Mouse (Mus musculus) kidney, embryonic 16.5 days (tissue): Measurements from ENCODE around the gene Agrp. TPM values are rescaled to one million over a fixed set of nuclear protein-coding genes. Genes with fewer than 3 reads are reported as not detected.

ENCODE experiments used
- ATAC-seq: fragments of 200-750 bp; cut with Nextera tagmentation; 2 replicates; pipeline ENCODE4 v1.8.0; 2017; ENCODE audit warnings: moderate TSS enrichment; ENCODE audit not compliant: low FRiP score, low TSS enrichment
- H3K27ac ChIP-seq: fragments of 300-500 bp; sonication (generic); 2 replicates; pipeline ENCODE4 v1.5.1; 2014; ENCODE audit warnings: low read length
- H3K27me3 ChIP-seq: fragments of 300-500 bp; sonication (generic); 2 replicates; pipeline ENCODE4 v1.6.1; 2014; ENCODE audit warnings: low read length, control low read depth, mixed read lengths; ENCODE audit not compliant: insufficient read depth
- H3K36me3 ChIP-seq: fragments of 300-500 bp; sonication (generic); 2 replicates; pipeline ENCODE4 v1.6.1; 2014; ENCODE audit warnings: low read length, control low read depth, mixed read lengths; ENCODE audit not compliant: insufficient read depth
- H3K4me1 ChIP-seq: fragments of 300-500 bp; sonication (generic); 2 replicates; pipeline ENCODE4 v1.6.1; 2014; ENCODE audit warnings: low read length, control low read depth, mixed read lengths; ENCODE audit not compliant: insufficient read depth
- H3K4me2 ChIP-seq: fragments of 300-500 bp; sonication (generic); replicated peaks from 2 replicates; pipeline ENCODE4 v1.6.1; 2014; ENCODE audit warnings: low read depth, low read length
- H3K4me3 ChIP-seq: fragments of 300-500 bp; sonication (generic); 2 replicates; pipeline ENCODE4 v1.5.1; 2014; ENCODE audit warnings: mild to moderate bottlenecking, low read length
- H3K9ac ChIP-seq: fragments of 300-500 bp; sonication (generic); replicated peaks from 2 replicates; pipeline ENCODE4 v1.6.1; 2014; ENCODE audit warnings: low read length
- H3K9me3 ChIP-seq: fragments of 300-500 bp; sonication (generic); 2 replicates; pipeline ENCODE4 v1.6.1; 2016; ENCODE audit warnings: low read length, control low read depth
- WGBS: fragments of 180-500 bp; shearing (Covaris S2); extraction: QIAGEN DNeasy Blood & Tissue Kit; methylation state at CpG from one replicate; pipeline ENCODE4 v1.1.7; 2014; 5-methylcytosine and 5-hydroxymethylcytosine counted together
- polyA plus RNA-seq: library from polyadenylated mRNA; unstranded; fragments of >200 nt; fragmentation: Nextera tagmentation; extraction: Ambion mirVana; gene quantifications from 2 replicates; pipeline ENCODE4 v1.2.1, GENCODE M21; 2015

Gene Agrp
- polyA plus RNA-seq, 1 experiment from 2014 or later = 0.84 TPM

DNA sequence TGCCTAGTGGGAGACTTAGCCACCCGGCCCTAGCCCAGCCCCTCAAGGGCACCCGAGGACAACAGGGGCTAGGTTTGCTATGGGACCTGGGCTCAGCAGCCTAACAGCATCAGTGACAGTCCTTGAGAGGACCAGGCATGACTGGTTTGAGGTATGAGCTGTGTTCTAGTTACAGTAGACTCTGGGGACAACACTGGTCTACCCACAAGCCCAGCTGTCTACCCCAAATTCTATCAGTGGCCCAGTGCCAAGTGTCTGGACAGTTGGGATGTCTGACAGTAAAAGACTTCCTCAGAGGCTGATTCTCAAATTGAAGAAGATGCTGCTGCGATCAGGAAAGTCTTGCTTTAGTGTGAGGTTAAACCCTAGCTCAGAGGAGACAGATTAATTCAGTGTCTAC lies 91.9 kb downstream of the Agrp start:
- no peak overlapping the region for H3K4me2 ChIP-seq
- H3K9me3 ChIP-seq = no peaks in the 10 kb centered on the region
- ATAC-seq = 0 out of 2 replicates have a peak, but pooled peaks have one; percentile 21
- 70% methylated on average over 3 of the region's 3 CpGs for WGBS
- peaks cover 32% of the 10 kb centered on the region for H3K4me1 ChIP-seq
- H3K36me3 ChIP-seq = no peaks in the 10 kb centered on the region
- H3K27me3 ChIP-seq = no peaks in the 10 kb centered on the region
- no peak overlapping the region for H3K4me3 ChIP-seq
- no peak overlapping the region for H3K9ac ChIP-seq
- H3K27ac ChIP-seq = peak overlapping the region; percentile 94

- Histone ChIP-seq H3K4me2 (no peak overlapping the region), H3K9ac (0 out of 2 replicates have a peak overlapping the region, but pooled peaks have one; percentile 22), H3K27ac (peak overlapping the region; percentile 94), H3K9me3 (no peaks in the 10 kb centered on the region), H3K4me3 (no peak overlapping the region), H3K4me1 (peaks cover 32% of the 10 kb centered on the region), H3K36me3 (no peaks in the 10 kb centered on the region), H3K27me3 (no peaks in the 10 kb centered on the region)
- peak; percentile 80 for ATAC-seq
- WGBS = 32% methylated on average over 7 of the region's 7 CpGs
Observed at GRCm38 (mm10) chr8:105544544-105545205, 92.5 kb downstream of the Agrp start.

DNA sequence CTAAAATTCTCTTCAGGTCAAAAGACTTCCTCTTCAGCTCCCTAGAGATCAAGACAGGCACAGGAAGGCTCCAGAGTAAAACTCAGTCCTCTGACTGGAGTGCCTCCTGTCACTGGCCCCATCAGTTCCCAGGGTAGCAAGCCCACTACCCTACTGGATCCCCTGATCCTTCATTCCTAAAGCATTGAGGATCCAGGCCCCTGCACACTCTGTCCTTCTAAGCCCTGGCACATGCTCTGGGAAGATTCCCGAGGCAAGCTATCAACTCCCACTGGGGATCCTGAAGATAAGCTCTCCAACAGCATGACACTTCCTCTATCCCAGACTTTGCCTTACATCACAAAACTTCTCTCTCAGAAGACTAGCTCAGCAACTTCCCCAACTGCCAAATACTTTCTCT lies 93.5 kb downstream of the Agrp start:
- Histone ChIP-seq H3K27ac (peak overlapping the region; percentile 94; the same call in 1 of the 2 replicates), H3K9me3 (no peaks in the 10 kb centered on the region), H3K4me2 (no peak overlapping the region), H3K4me1 (peaks cover 32% of the 10 kb centered on the region), H3K36me3 (peaks cover 5% of the 10 kb centered on the region; the same call in 1 of the 2 replicates), H3K27me3 (no peaks in the 10 kb centered on the region), H3K4me3 (no peak overlapping the region), H3K9ac (no peak overlapping the region)
- no peak for ATAC-seq
- WGBS = 21% methylated on average over 1 of the region's 1 CpGs

DNA sequence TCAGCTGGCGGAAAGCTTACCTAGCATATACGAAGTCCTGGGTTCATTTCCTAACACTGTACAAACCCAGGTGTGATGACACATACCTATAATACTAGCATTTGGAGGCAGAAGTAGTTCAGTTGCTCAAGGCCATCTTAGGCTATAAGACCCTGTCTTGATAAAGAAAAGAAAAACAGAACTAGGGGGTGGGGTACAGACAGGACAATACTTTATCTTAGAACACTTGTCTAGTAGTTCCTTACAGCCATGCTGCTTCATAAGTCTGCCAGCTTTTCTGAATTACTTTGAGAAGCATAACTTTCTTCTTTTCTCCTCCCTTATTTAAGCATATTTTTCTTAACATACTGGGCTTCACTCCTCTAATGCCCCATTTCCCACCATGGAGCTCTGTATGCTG lies 94.4 kb downstream of the Agrp start:
- 89% methylated on average over 2 of the region's 2 CpGs for WGBS
- ATAC-seq = no peak
- Histone ChIP-seq H3K9ac (no peak overlapping the region), H3K27me3 (no peaks in the 10 kb centered on the region), H3K27ac (peak overlapping the region; percentile 29; the same call in 1 of the 2 replicates), H3K4me1 (peaks cover 32% of the 10 kb centered on the region), H3K9me3 (no peaks in the 10 kb centered on the region), H3K36me3 (peaks cover 13% of the 10 kb centered on the region; the same call in 1 of the 2 replicates), H3K4me2 (no peak overlapping the region), H3K4me3 (no peak overlapping the region)

GRCm38 (mm10) chr8:105542032-105542656 lies 95.0 kb downstream of the Agrp start:
- no peaks in the 10 kb centered on the region for H3K27me3 ChIP-seq
- H3K4me2 ChIP-seq = no peak overlapping the region
- no peak overlapping the region for H3K9ac ChIP-seq
- 84% methylated on average over 3 of the region's 3 CpGs for WGBS
- no peak overlapping the region for H3K4me3 ChIP-seq
- H3K27ac ChIP-seq = no peak overlapping the region
- H3K4me1 ChIP-seq = peaks cover 32% of the 10 kb centered on the region
- H3K9me3 ChIP-seq = no peaks in the 10 kb centered on the region
- peaks cover 19% of the 10 kb centered on the region for H3K36me3 ChIP-seq
- ATAC-seq = no peak

DNA sequence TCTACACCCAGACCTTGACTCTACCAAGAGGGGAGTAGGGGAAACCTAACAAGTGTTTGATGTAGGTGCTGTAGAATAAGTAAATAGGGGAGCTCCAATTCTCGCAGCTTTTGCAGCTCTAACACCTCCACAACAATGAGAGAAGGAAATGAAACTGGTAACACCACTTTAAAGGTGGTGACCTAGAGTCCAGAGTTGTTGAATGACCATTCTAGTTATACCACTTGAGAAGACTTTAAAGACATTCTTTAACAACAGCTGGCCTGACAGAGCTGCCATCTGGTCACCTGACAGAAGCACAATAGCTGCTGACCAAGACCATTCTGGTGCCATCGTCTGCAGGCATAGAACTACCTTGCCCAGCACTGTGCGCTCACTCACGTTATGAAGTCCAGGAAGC lies 98.3 kb downstream of the Agrp start:
- Histone ChIP-seq H3K9me3 (no peaks in the 10 kb centered on the region), H3K4me2 (no peak overlapping the region), H3K4me1 (peaks cover 11% of the 10 kb centered on the region), H3K36me3 (peaks cover 24% of the 10 kb centered on the region), H3K27me3 (no peaks in the 10 kb centered on the region), H3K27ac (no peak overlapping the region), H3K4me3 (no peak overlapping the region), H3K9ac (no peak overlapping the region)
- WGBS = 73% methylated on average over 4 of the region's 4 CpGs
- ATAC-seq = no peak

DNA sequence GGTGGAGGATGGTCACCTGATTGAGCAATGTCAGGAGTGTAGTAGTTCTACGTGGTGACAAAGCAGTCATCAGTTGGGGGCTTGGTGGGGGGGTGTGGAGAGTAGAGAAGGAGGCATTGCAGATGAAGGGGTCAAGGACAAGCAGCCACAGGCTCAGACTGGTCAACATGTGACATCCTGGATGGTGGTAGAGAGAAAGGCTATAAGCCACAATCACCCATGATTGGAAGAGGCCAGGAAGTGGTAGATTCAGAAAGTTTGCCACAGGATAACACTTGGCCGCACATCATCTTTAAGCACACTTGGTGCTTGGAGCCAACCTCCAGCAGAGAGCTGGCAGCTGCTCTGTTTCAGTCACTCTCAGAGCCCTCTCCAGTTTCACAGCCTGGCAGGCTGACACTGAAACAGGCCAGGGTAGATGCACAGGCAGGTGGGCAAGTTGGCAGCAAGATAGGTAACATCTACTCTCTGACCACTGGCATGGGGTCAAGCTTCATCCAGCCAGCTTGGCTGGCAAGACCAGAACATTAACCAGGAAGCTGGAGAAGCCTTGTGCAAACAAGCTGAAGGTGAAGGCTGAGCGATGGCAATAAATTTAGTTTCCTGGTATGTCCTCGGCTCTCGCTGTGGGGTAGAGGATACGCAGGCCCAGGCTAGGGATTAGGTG lies 100.0 kb downstream of the Agrp start:
- ATAC-seq = no peak
- Histone ChIP-seq H3K4me3 (no peak overlapping the region), H3K27me3 (no peaks in the 10 kb centered on the region), H3K36me3 (peaks cover 24% of the 10 kb centered on the region), H3K4me1 (peaks cover 20% of the 10 kb centered on the region), H3K4me2 (no peak overlapping the region), H3K9ac (no peak overlapping the region), H3K27ac (no peak overlapping the region), H3K9me3 (no peaks in the 10 kb centered on the region)
- 62% methylated on average over 6 of the region's 6 CpGs for WGBS

DNA sequence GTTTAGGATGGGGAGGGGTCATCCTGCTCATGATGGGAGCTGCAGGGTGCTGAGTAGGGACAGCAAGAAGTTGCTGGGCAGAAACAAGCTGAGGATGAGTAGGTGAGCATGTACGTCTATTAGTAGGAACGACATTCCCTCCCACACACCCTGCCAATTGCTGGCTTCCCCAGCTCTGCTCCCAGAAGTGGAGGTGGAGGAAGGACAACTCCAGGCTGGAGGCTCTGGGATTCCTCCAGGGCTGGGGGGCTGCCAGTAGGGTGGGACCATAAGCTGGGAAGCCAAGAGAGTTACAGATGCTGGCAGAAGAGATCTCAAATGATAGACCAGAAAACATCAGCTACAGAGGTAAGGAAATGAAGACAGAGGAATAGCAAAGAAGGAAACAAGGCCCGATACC lies 100.6 kb downstream of the Agrp start:
- no peaks in the 10 kb centered on the region for H3K9me3 ChIP-seq
- 73% methylated on average over 3 of the region's 3 CpGs for WGBS

GRCm38 (mm10) chr8:105533892-105534329 lies 103.3 kb downstream of the Agrp start:
- Histone ChIP-seq H3K9ac (peak overlapping the region; percentile 26; the same call in 1 of the 2 replicates), H3K36me3 (peaks cover 28% of the 10 kb centered on the region), H3K27me3 (no peaks in the 10 kb centered on the region), H3K4me1 (peaks cover 38% of the 10 kb centered on the region), H3K4me3 (no peak overlapping the region), H3K9me3 (no peaks in the 10 kb centered on the region), H3K27ac (peak overlapping the region; percentile 84), H3K4me2 (no peak overlapping the region)
- ATAC-seq = peak; percentile 74
- 0% methylated on average over 1 of the region's 1 CpGs for WGBS

More for the DNA sequence above, 100.6 kb downstream of the Agrp start:
- no peak for ATAC-seq
- no peak overlapping the region for H3K4me2 ChIP-seq
- no peaks in the 10 kb centered on the region for H3K27me3 ChIP-seq
- H3K36me3 ChIP-seq = peaks cover 24% of the 10 kb centered on the region
- H3K4me3 ChIP-seq = no peak overlapping the region
- H3K9ac ChIP-seq = no peak overlapping the region
- H3K4me1 ChIP-seq = peaks cover 20% of the 10 kb centered on the region
- no peak overlapping the region for H3K27ac ChIP-seq
